Mouse (Mus musculus) heart, postnatal 14 days (tissue): ENCODE results near the gene Tbc1d7. TPM values are rescaled to one million over a fixed set of nuclear protein-coding genes. Genes with fewer than 3 reads are reported as not detected.

Experiments
- DNase-seq, 2 experiments: peaks; one replicate each; pipeline ENCODE4 v3.0.0; 2021 to 2022
- intact Hi-C: fragments of 180-260 bp; cut with DNase I; formaldehyde crosslinking; loops from one replicate; pipeline ENCODE4 v1.15.1; 2025
- long read RNA-seq, 2 experiments: library from polyadenylated mRNA; stranded (forward); transcript quantifications; one replicate each; pipeline ENCODE4 v2.0.0; 2021
- total RNA-seq, 2 experiments: library from RNA; stranded (reverse); gene quantifications; 2 replicates each; pipeline ENCODE4 v1.2.3; 2021

Tbc1d7 gene
- total RNA-seq: 10 to 100 TPM; 29.7 to 35.3 TPM
- long read RNA-seq, experiment 1, transcript Tbc1d7-202 (8 exons, 1,246 nt): major isoform, 35 of 54 reads
- long read RNA-seq, experiment 1, partial matches to known transcripts: 1 of 54 reads
- long read RNA-seq, experiment 1, other reads (novel, unspliced or antisense): 13 of 54 reads
- long read RNA-seq, experiment 2, transcript Tbc1d7-202 (8 exons, 1,246 nt): major isoform, 39 of 76 reads
- long read RNA-seq, experiment 2, transcript Tbc1d7-201 (8 exons, 1,239 nt): minor isoform, 7 of 76 reads
- long read RNA-seq, experiment 2, partial matches to known transcripts: 0 of 76 reads
- long read RNA-seq, experiment 2, other reads (novel, unspliced or antisense): 30 of 76 reads

- peak; percentile 99 to 100 for DNase-seq
- intact Hi-C loops: no loop called here
Measured at GRCm38 (mm10) chr13:43171020-43171710, at the start of gene Tbc1d7. Gene Tbc1d7, minus strand, starts transcription at chr13:43171501.

GRCm38 (mm10) chr13:43220635-43221034, 49.3 kb upstream of the Tbc1d7 start:
- intact Hi-C loops: no loop called here
- no peak for DNase-seq

GRCm38 (mm10) chr13:43218764-43219163, 47.5 kb upstream of the Tbc1d7 start:
- no peak for DNase-seq
- intact Hi-C loops: no loop called here

GRCm38 (mm10) chr13:43218284-43218683, 47.0 kb upstream of the Tbc1d7 start:
- intact Hi-C loops: no loop called here
- no peak for DNase-seq

GRCm38 (mm10) chr13:43217686-43218085, 46.4 kb upstream of the Tbc1d7 start:
- intact Hi-C loops: no loop called here
- DNase-seq: no peak

- DNase-seq: no peak
- intact Hi-C loops: no loop called here
Measured at GRCm38 (mm10) chr13:43217059-43217458, 45.8 kb upstream of the Tbc1d7 start.

- intact Hi-C loops: no loop called here
- DNase-seq: no peak
Measured at GRCm38 (mm10) chr13:43215994-43216706, 44.8 kb upstream of the Tbc1d7 start.

- DNase-seq: no peak
- intact Hi-C loops: no loop called here
Measured at GRCm38 (mm10) chr13:43215144-43215993, 44.1 kb upstream of the Tbc1d7 start.

- DNase-seq: peak in 1 of 2 experiments; percentile 59
- intact Hi-C loops: no loop called here
Measured at GRCm38 (mm10) chr13:43212338-43212737, 41.0 kb upstream of the Tbc1d7 start.

- intact Hi-C loops: no loop called here
- no peak for DNase-seq
Measured at GRCm38 (mm10) chr13:43210956-43211355, 39.7 kb upstream of the Tbc1d7 start.

GRCm38 (mm10) chr13:43209560-43209959, 38.3 kb upstream of the Tbc1d7 start:
- DNase-seq: no peak
- intact Hi-C loops: no loop called here

- DNase-seq: no peak
- intact Hi-C loops: no loop called here
Measured at GRCm38 (mm10) chr13:43208914-43209439, 37.7 kb upstream of the Tbc1d7 start.

GRCm38 (mm10) chr13:43206118-43206683, 34.9 kb upstream of the Tbc1d7 start:
- intact Hi-C loops: no loop called here
- no peak for DNase-seq

GRCm38 (mm10) chr13:43203641-43204040, 32.3 kb upstream of the Tbc1d7 start:
- no peak for DNase-seq
- intact Hi-C loops: loop anchor here (5.0 kb wide), 1 partner anchor 34 kb away; no protein-coding TSS in a partner anchor

GRCm38 (mm10) chr13:43203234-43203633, 31.9 kb upstream of the Tbc1d7 start:
- intact Hi-C loops: loop anchor here (5.0 kb wide), 1 partner anchor 34 kb away; no protein-coding TSS in a partner anchor
- DNase-seq: peak; percentile 58 to 79

GRCm38 (mm10) chr13:43202351-43202750, 31.1 kb upstream of the Tbc1d7 start:
- intact Hi-C loops: loop anchor here (5.0 kb wide), 1 partner anchor 35 kb away; no protein-coding TSS in a partner anchor
- DNase-seq: no peak

- DNase-seq: peak; percentile 53 to 67
- intact Hi-C loops: loop anchor here (2.0 to 5.0 kb wide), 3 partner anchors 36 to 102 kb away; no protein-coding TSS in a partner anchor
Measured at GRCm38 (mm10) chr13:43201033-43201432, 29.7 kb upstream of the Tbc1d7 start.

- DNase-seq: no peak
- intact Hi-C loops: loop anchor here (2.0 to 5.0 kb wide), 3 partner anchors 37 to 102 kb away; no protein-coding TSS in a partner anchor
Measured at GRCm38 (mm10) chr13:43200473-43200872, 29.2 kb upstream of the Tbc1d7 start.

- intact Hi-C loops: loop anchor here (2.0 to 5.0 kb wide), 4 partner anchors 38 to 168 kb away; partner anchors contain the start of gene Sirt5
- DNase-seq: peak; percentile 36 to 59
Measured at GRCm38 (mm10) chr13:43199749-43200148, 28.4 kb upstream of the Tbc1d7 start.
